Comparison of ENCODE assay signal across 8 mouse cellular contexts in genomic region chr11:115814605-115815450, GRCm38 (mm10). TPM values are rescaled to one million over a fixed set of nuclear protein-coding genes. Genes with fewer than 3 reads are reported as not detected.
DNase-seq lines count a peak whose midpoint lies in the region; ATAC-seq and TF ChIP-seq lines count a peak whose summit lies in the region.

Gene Tsen54 (plus strand): TSS chr11:115814724.

- intact Hi-C loops in heart, postnatal 14 days (cut with DNase I) = loop anchor here (1.0 to 5.0 kb wide), 3 partner anchors 44 to 168 kb away; partner anchors contain the start of gene Myo15b

- H3K9me3 ChIP-seq in E14TG2a.4 (ENCODE audit: low read length) = no peaks in the 10 kb centered on the region
- H3K9me3 ChIP-seq in forebrain, embryonic 13.5 days (replicated peaks) = no peaks in the 10 kb centered on the region
- no peaks in the 10 kb centered on the region for H3K9me3 ChIP-seq in lung, embryonic 14.5 days (ENCODE audit: low read depth, low read length)

- peak within 1 kb of the TSS; percentile 97 for H3K4me3 ChIP-seq in E14TG2a.4 (replicated peaks; ENCODE audit: low read length)
- peak within 1 kb of the TSS; percentile 89 for H3K4me3 ChIP-seq in forebrain, embryonic 13.5 days
- H3K4me3 ChIP-seq in lung, embryonic 14.5 days (ENCODE audit: low read depth, low read length) = peak within 1 kb of the TSS; percentile 86

- H3K27me3 ChIP-seq in E14TG2a.4 (ENCODE audit: insufficient read depth, low read length) = peaks cover 26% of the 10 kb centered on the region
- H3K27me3 ChIP-seq in forebrain, embryonic 13.5 days = no peaks in the 10 kb centered on the region
- no peaks in the 10 kb centered on the region for H3K27me3 ChIP-seq in lung, embryonic 14.5 days (ENCODE audit: insufficient read depth, low read length)

- peak within 1 kb of the TSS; percentile 52 for H3K27ac ChIP-seq in forebrain, embryonic 13.5 days
- H3K27ac ChIP-seq in lung, embryonic 14.5 days (ENCODE audit: low read depth) = peak within 1 kb of the TSS; percentile 70

- H3K4me1 ChIP-seq in E14TG2a.4 (replicated peaks; ENCODE audit: low read depth, low read length) = peaks cover 52% of the 10 kb centered on the region
- peaks cover 47% of the 10 kb centered on the region for H3K4me1 ChIP-seq in forebrain, embryonic 13.5 days
- H3K4me1 ChIP-seq in lung, embryonic 14.5 days (ENCODE audit: insufficient read depth) = peaks cover 24% of the 10 kb centered on the region

- TF ChIP-seq CTCF in E14TG2a.4 (conservative IDR thresholded peaks at IDR 0.05; ENCODE audit: low read length) = no peak
- no peak for TF ChIP-seq CTCF in lung, embryonic 14.5 days (IDR thresholded peaks at IDR 0.05; ENCODE audit: low read depth)

- peaks cover 58% of the 10 kb centered on the region for H3K36me3 ChIP-seq in E14TG2a.4 (ENCODE audit: insufficient read depth, low read length)
- H3K36me3 ChIP-seq in forebrain, embryonic 13.5 days (ENCODE audit: poor library complexity, severe bottlenecking) = peaks cover 32% of the 10 kb centered on the region
- H3K36me3 ChIP-seq in lung, embryonic 14.5 days (ENCODE audit: insufficient read depth) = peaks cover 35% of the 10 kb centered on the region

- under 1% methylated on average over 80 of the region's 84 CpGs for WGBS in forebrain, embryonic 13.5 days
- WGBS in lung, embryonic 14.5 days = under 1% methylated on average over 84 of the region's 84 CpGs

- DNase-seq in c-Kit-positive CD71-positive TER-119-positive erythroid progenitor cells, embryonic 14.5 days (ENCODE audit: low spot score) = peak; percentile 82
- DNase-seq in heart, postnatal 14 days = peak; percentile 93
- peak; percentile 78 to 87 for DNase-seq in layer of hippocampus, adult 18-20 months (ENCODE audit: low spot score in 2 of 2)
- DNase-seq in lung, embryonic 14.5 days = peak; percentile 89
- peak; percentile 66 to 67 for DNase-seq in thymus, adult 18-20 months

- ATAC-seq in forebrain, embryonic 13.5 days = peak; percentile 65
- ATAC-seq in lung, embryonic 14.5 days (ENCODE audit: insufficient read depth) = peak; percentile 57
- ATAC-seq in neutrophil, adult 5-6 weeks (ENCODE audit: extremely low read depth, insufficient number of reproducible peaks, low FRiP score, poor library complexity, severe bottlenecking) = 0 out of 2 replicates have a peak, but pooled peaks have one; percentile 14

- H3K4me2 ChIP-seq in forebrain, embryonic 13.5 days = peak within 1 kb of the TSS; percentile 95
- H3K4me2 ChIP-seq in lung, embryonic 14.5 days = peak within 1 kb of the TSS; percentile 95

- H3K9ac ChIP-seq in forebrain, embryonic 13.5 days = peak within 1 kb of the TSS; percentile 89
- peak within 1 kb of the TSS; percentile 79 for H3K9ac ChIP-seq in lung, embryonic 14.5 days

RNA-seq across cellular contexts. Expression of gene Tsen54, which starts in this region (rescaled TPM):
- polyA plus RNA-seq in forebrain, embryonic 13.5 days (2015; fragmentation: Nextera tagmentation; extraction: Ambion mirVana) = 23.2 and 23.9 TPM in 2 replicates
- total RNA-seq in heart, postnatal 14 days (2021) = 10 to 100 TPM in 1 of 2 experiments, 1 to 10 TPM in 1; 8.7 to 12.1 TPM
- 10 to 100 TPM; 11.1 to 11.4 TPM for total RNA-seq in layer of hippocampus, adult 18-20 months (2021)
- polyA plus RNA-seq in lung, embryonic 14.5 days (2014; fragmentation: Nextera tagmentation; extraction: Ambion mirVana) = 31.5 and 35.0 TPM in 2 replicates
- total RNA-seq in neutrophil, adult 5-6 weeks (2017) = 8.8 and 15.2 TPM in 2 replicates

Comparison
In these comparisons a context has a peak if more than half of its experiments do, and no peak if none do; other contexts are left out.
1. Peak in every context shown above with its lines: DNase-seq, ATAC-seq, H3K4me3 ChIP-seq and H3K27ac ChIP-seq.
2. ATAC-seq: peak in every context shown above with its lines; median percentile 65 in forebrain, embryonic 13.5 days; 57 in lung, embryonic 14.5 days; 14 in neutrophil, adult 5-6 weeks.